ENCODE assay signal across 9 mouse cellular contexts in genomic region chr2:157078059-157078792, GRCm38 (mm10). TPM values are rescaled to one million over a fixed set of nuclear protein-coding genes. Genes with fewer than 3 reads are reported as not detected.
DNase-seq lines count a peak whose midpoint lies in the region; ATAC-seq lines count a peak whose summit lies in the region.
"Had no signal": no experiment of that assay in that cellular context is flagged by ENCODE, and none has a peak within 500 bp of the region (broad histone marks: within the 10 kb centered on the region; RNA-seq: fewer than 3 reads in every experiment).

No protein-coding gene starts in this region.

- H3K4me1 ChIP-seq in kidney, embryonic 14.5 days (ENCODE audit: control insufficient read depth, insufficient read depth, low read length) = peaks cover 37% of the 10 kb centered on the region
- peaks cover 44% of the 10 kb centered on the region for H3K4me1 ChIP-seq in embryonic facial prominence, embryonic 14.5 days (ENCODE audit: control insufficient read depth, insufficient read depth, low read length)
- H3K4me1 ChIP-seq in intestine, embryonic 14.5 days (replicated peaks; ENCODE audit: control insufficient read depth, insufficient read depth, low read length) = peaks cover 47% of the 10 kb centered on the region
- H3K4me1 ChIP-seq in midbrain, embryonic 11.5 days (ENCODE audit: control insufficient read depth, insufficient read depth, low read length) = peaks cover 38% of the 10 kb centered on the region

- peak; percentile 24; the same call in 1 of the 2 replicates for ATAC-seq in kidney, embryonic 14.5 days (ENCODE audit: low FRiP score, low TSS enrichment)
- ATAC-seq in embryonic facial prominence, embryonic 14.5 days (ENCODE audit: low read depth) = peak; percentile 1; the same call in 1 of the 2 replicates
- peak; percentile 7 for ATAC-seq in intestine, embryonic 14.5 days (replicated peaks; ENCODE audit: low FRiP score, low TSS enrichment, low read depth)
- ATAC-seq in midbrain, embryonic 11.5 days (ENCODE audit: low FRiP score) = peak; percentile 40

- under 1% methylated on average over 64 of the region's 79 CpGs for WGBS in kidney, embryonic 14.5 days
- 0% methylated on average over 9 of the region's 79 CpGs for WGBS in embryonic facial prominence, embryonic 14.5 days
- WGBS in intestine, embryonic 14.5 days = under 1% methylated on average over 68 of the region's 79 CpGs
- WGBS in midbrain, embryonic 11.5 days = under 1% methylated on average over 62 of the region's 79 CpGs

- H3K27me3 ChIP-seq in kidney, embryonic 14.5 days (ENCODE audit: control insufficient read depth, insufficient read depth, low read length) = no peaks in the 10 kb centered on the region
- H3K27me3 ChIP-seq in embryonic facial prominence, embryonic 14.5 days (replicated peaks; ENCODE audit: control insufficient read depth, insufficient read depth, low read length) = no peaks in the 10 kb centered on the region
- H3K27me3 ChIP-seq in intestine, embryonic 14.5 days (replicated peaks; ENCODE audit: control insufficient read depth, insufficient read depth, low read length) = no peaks in the 10 kb centered on the region
- no peaks in the 10 kb centered on the region for H3K27me3 ChIP-seq in midbrain, embryonic 11.5 days (ENCODE audit: control insufficient read depth, insufficient read depth, low read length)

- peak overlapping the region; percentile 99 for H3K27ac ChIP-seq in kidney, embryonic 14.5 days (ENCODE audit: low read depth, low read length)
- peak overlapping the region; percentile 92 for H3K27ac ChIP-seq in embryonic facial prominence, embryonic 14.5 days (replicated peaks; ENCODE audit: low read depth, low read length)
- H3K27ac ChIP-seq in intestine, embryonic 14.5 days (ENCODE audit: low read depth) = peak overlapping the region; percentile 95
- peak overlapping the region; percentile 91 for H3K27ac ChIP-seq in midbrain, embryonic 11.5 days (ENCODE audit: low read depth, low read length)

- no peak for DNase-seq in kidney, adult 9 months
- peak; percentile 67 for DNase-seq in adrenal gland, postnatal 10 days
- no peak for DNase-seq in embryonic facial prominence, embryonic 14.5 days (ENCODE audit: low spot score)
- peak; percentile 68 for DNase-seq in intestine, embryonic 14.5 days (ENCODE audit: low spot score)
- no peak for DNase-seq in midbrain, embryonic 11.5 days (ENCODE audit: low spot score, missing footprints)
- DNase-seq in right cerebral cortex, adult 18-20 months = no peak
- DNase-seq in adipocyte (ENCODE audit: low spot score) = no peak

- peak overlapping the region; percentile 77 for H3K4me2 ChIP-seq in kidney, embryonic 14.5 days (replicated peaks; ENCODE audit: low read depth, low read length)
- H3K4me2 ChIP-seq in embryonic facial prominence, embryonic 14.5 days (ENCODE audit: low read depth, low read length) = peak overlapping the region; percentile 70
- peak overlapping the region; percentile 91 for H3K4me2 ChIP-seq in intestine, embryonic 14.5 days (ENCODE audit: low read length)
- H3K4me2 ChIP-seq in midbrain, embryonic 11.5 days = peak overlapping the region; percentile 94

- peak overlapping the region; percentile 96 for H3K4me3 ChIP-seq in kidney, embryonic 14.5 days (ENCODE audit: low read length)
- peak overlapping the region; percentile 92 for H3K4me3 ChIP-seq in embryonic facial prominence, embryonic 14.5 days (ENCODE audit: low read depth, low read length)
- H3K4me3 ChIP-seq in intestine, embryonic 14.5 days (ENCODE audit: low read depth, low read length) = peak overlapping the region; percentile 53
- H3K4me3 ChIP-seq in midbrain, embryonic 11.5 days (ENCODE audit: low read depth, low read length) = peak overlapping the region; percentile 94

- peaks cover 15% of the 10 kb centered on the region; the same call in 1 of the 2 replicates for H3K36me3 ChIP-seq in kidney, embryonic 14.5 days (ENCODE audit: control insufficient read depth, insufficient read depth, low read length)
- H3K36me3 ChIP-seq in embryonic facial prominence, embryonic 14.5 days (ENCODE audit: control insufficient read depth, insufficient read depth, low read length) = peaks cover 19% of the 10 kb centered on the region; the same call in 1 of the 2 replicates
- peaks cover 7% of the 10 kb centered on the region for H3K36me3 ChIP-seq in intestine, embryonic 14.5 days (ENCODE audit: control insufficient read depth, insufficient read depth, low read length)
- peaks cover 2% of the 10 kb centered on the region; the same call in 1 of the 2 replicates for H3K36me3 ChIP-seq in midbrain, embryonic 11.5 days (ENCODE audit: control insufficient read depth, insufficient read depth, low read length)

- peak overlapping the region; percentile 98 for H3K9ac ChIP-seq in kidney, embryonic 14.5 days (ENCODE audit: low read depth, low read length)
- peak overlapping the region; percentile 92 for H3K9ac ChIP-seq in embryonic facial prominence, embryonic 14.5 days (ENCODE audit: low read depth, low read length)
- peak overlapping the region; percentile 94 for H3K9ac ChIP-seq in intestine, embryonic 14.5 days (ENCODE audit: low read length)
- H3K9ac ChIP-seq in midbrain, embryonic 11.5 days (ENCODE audit: low read length) = peak overlapping the region; percentile 98

- no peaks in the 10 kb centered on the region for H3K9me3 ChIP-seq in kidney, embryonic 14.5 days (ENCODE audit: control insufficient read depth, low read length)
- no peaks in the 10 kb centered on the region for H3K9me3 ChIP-seq in embryonic facial prominence, embryonic 14.5 days (ENCODE audit: control insufficient read depth, low read length)
- no peaks in the 10 kb centered on the region for H3K9me3 ChIP-seq in intestine, embryonic 14.5 days (ENCODE audit: control insufficient read depth, low read length)
- H3K9me3 ChIP-seq in midbrain, embryonic 11.5 days (ENCODE audit: control insufficient read depth, low read length) = no peaks in the 10 kb centered on the region

RNA-seq across cellular contexts. Expression of gene Soga1, which starts 0.8 kb away (rescaled TPM):
- polyA plus RNA-seq in kidney, embryonic 14.5 days (2014; fragmentation: Nextera tagmentation; extraction: Ambion mirVana) = 6.3 and 6.4 TPM in 2 replicates
- total RNA-seq in adrenal gland, postnatal 10 days (2021) = 10 to 100 TPM; 30.3 to 35.9 TPM
- 5.2 and 6.3 TPM in 2 replicates for polyA plus RNA-seq in embryonic facial prominence, embryonic 14.5 days (2014; fragmentation: Nextera tagmentation; extraction: Ambion mirVana)
- 4.7 and 6.1 TPM in 2 replicates for polyA plus RNA-seq in intestine, embryonic 14.5 days (2014; fragmentation: Nextera tagmentation; extraction: Ambion mirVana)
- polyA plus RNA-seq in midbrain, embryonic 11.5 days (2014; fragmentation: Nextera tagmentation; extraction: Ambion mirVana) = 5.2 and 6.0 TPM in 2 replicates

RNA-seq across cellular contexts. Expression of gene Tldc2, which starts 8.6 kb away (rescaled TPM):
- 0.38 TPM in 1 of 2 replicates, not detected in the other for polyA plus RNA-seq in kidney, embryonic 14.5 days (2014; fragmentation: Nextera tagmentation; extraction: Ambion mirVana)
- not detected for total RNA-seq in adrenal gland, postnatal 10 days (2021)
- not detected in 2 replicates for polyA plus RNA-seq in embryonic facial prominence, embryonic 14.5 days (2014; fragmentation: Nextera tagmentation; extraction: Ambion mirVana)
- polyA plus RNA-seq in intestine, embryonic 14.5 days (2014; fragmentation: Nextera tagmentation; extraction: Ambion mirVana) = not detected in 2 replicates
- polyA plus RNA-seq in midbrain, embryonic 11.5 days (2014; fragmentation: Nextera tagmentation; extraction: Ambion mirVana) = not detected in 2 replicates
- total RNA-seq: left cerebral cortex, postnatal 10 days had no signal

RNA-seq across cellular contexts. Expression of gene Samhd1, which starts 56.8 kb away (rescaled TPM):
- 30.5 and 32.7 TPM in 2 replicates for polyA plus RNA-seq in kidney, embryonic 14.5 days (2014; fragmentation: Nextera tagmentation; extraction: Ambion mirVana)
- 10 to 100 TPM; 26.7 to 31.4 TPM for total RNA-seq in adrenal gland, postnatal 10 days (2021)
- 23.6 and 24.0 TPM in 2 replicates for polyA plus RNA-seq in embryonic facial prominence, embryonic 14.5 days (2014; fragmentation: Nextera tagmentation; extraction: Ambion mirVana)
- polyA plus RNA-seq in intestine, embryonic 14.5 days (2014; fragmentation: Nextera tagmentation; extraction: Ambion mirVana) = 28.1 and 28.7 TPM in 2 replicates
- 21.0 and 21.7 TPM in 2 replicates for polyA plus RNA-seq in midbrain, embryonic 11.5 days (2014; fragmentation: Nextera tagmentation; extraction: Ambion mirVana)

Comparison
In these comparisons a context has a peak if more than half of its experiments do, and no peak if none do; other contexts are left out.
1. DNase-seq: peak in adrenal gland, postnatal 10 days (single experiment) and intestine, embryonic 14.5 days (single experiment); none in kidney, adult 9 months (single experiment), embryonic facial prominence, embryonic 14.5 days (single experiment), midbrain, embryonic 11.5 days (single experiment), right cerebral cortex, adult 18-20 months (single experiment) and adipocyte (single experiment).
2. Peak in every context shown above with its lines, with median percentiles within 50 percentile points of each other: ATAC-seq, H3K27ac ChIP-seq, H3K4me2 ChIP-seq, H3K4me3 ChIP-seq and H3K9ac ChIP-seq.